Mouse (Mus musculus) spleen, adult 2 months (tissue): Measurements from ENCODE around the gene Ushbp1.

Experiments used
- CTCF ChIP-seq: fragments of 200-500 bp; IDR thresholded peaks from 2 replicates; pipeline ENCODE4 v1.5.1; 2011; ENCODE audit warnings: mild to moderate bottlenecking, inconsistent platforms; ENCODE audit not compliant: insufficient read depth, insufficient read length, insufficient replicate concordance; ENCODE audit errors: extremely low read depth
- POLR2A ChIP-seq: fragments of 200-500 bp; IDR thresholded peaks from 2 replicates; pipeline ENCODE4 v1.6.1; 2011; ENCODE audit warnings: low read depth, low read length, inconsistent platforms

- TF ChIP-seq POLR2A (no peak), CTCF (no peak)
These were observed 37.6 kb downstream of the Ushbp1 start for GRCm38 (mm10) chr8:71358026-71358425.
